Mouse (Mus musculus): Measurements from ENCODE around the gene Agbl4.

- TF ChIP-seq CTCF (IDR thresholded peaks at IDR 0.05; ENCODE audit: insufficient read depth, low read length): no peak
- TF ChIP-seq POLR2A (IDR thresholded peaks at IDR 0.05; ENCODE audit: borderline replicate concordance, extremely low read depth, low read depth, low read length): no peak
Measured at GRCm38 (mm10) chr4:111517063-111517792, 1119.8 kb downstream of the Agbl4 start.
